Mouse (Mus musculus) bone marrow, adult 2 months (tissue): ENCODE measurements around the gene Trappc6a.

Experiments used
- CTCF ChIP-seq: fragments of 200-500 bp; IDR thresholded peaks from 2 replicates; pipeline ENCODE4 v1.5.1; 2011; ENCODE audit warnings: low read length, control low read depth; ENCODE audit not compliant: control insufficient read depth, insufficient read depth
- POLR2A ChIP-seq: fragments of 200-500 bp; IDR thresholded peaks from 2 replicates; pipeline ENCODE4 v1.6.1; 2011; ENCODE audit warnings: low read depth, mild to moderate bottlenecking, control low read depth, low read length, borderline replicate concordance; ENCODE audit not compliant: control insufficient read depth

DNA sequence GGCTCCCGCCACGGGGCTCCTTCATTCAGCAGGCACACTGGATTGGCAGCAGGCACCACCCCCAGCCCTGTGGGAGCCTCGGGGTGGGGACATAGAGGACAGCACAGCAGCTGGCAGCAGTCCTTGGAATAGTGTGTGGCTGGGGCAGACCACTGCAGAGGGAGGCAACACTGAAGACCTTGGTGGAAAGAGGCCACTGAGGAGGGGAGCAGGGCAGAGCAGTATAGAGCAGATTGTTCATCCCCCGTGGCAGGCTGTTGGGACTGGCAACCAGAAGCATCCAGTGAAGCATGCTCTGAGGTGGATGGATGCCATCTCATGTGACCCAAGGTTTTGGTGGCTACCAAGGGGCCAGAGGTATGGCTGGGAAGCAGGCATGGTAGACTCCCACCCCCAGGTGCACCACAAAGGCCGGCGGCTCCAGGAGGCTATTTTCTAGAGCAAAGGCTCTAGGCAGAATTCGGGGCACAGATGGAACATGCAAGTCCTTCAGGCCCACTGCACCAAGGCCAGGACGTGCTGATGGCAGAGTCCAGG lies 34.0 kb downstream of the Trappc6a start:
- TF ChIP-seq CTCF (no peak), POLR2A (no peak)
